Mouse (Mus musculus): Measurements from ENCODE around the gene Sun5.

GRCm38 (mm10) chr2:153808146-153808545 lies 62.7 kb downstream of the Sun5 start:
- TF ChIP-seq CTCF (conservative IDR thresholded peaks at IDR 0.05; ENCODE audit: low read length) (no peak), POU5F1 (IDR thresholded peaks at IDR 0.05; ENCODE audit: borderline replicate concordance, low read length) (no peak)

All from E14TG2a.4 (cell line).